Mouse (Mus musculus) ES-E14 (cell line): ENCODE results near the gene 9930021J03Rik. TPM values are rescaled to one million over a fixed set of nuclear protein-coding genes. Genes with fewer than 3 reads are reported as not detected.
A peak's percentile ranks its signal among the peaks of the same experiment; 100 is the strongest.

Experiments
- DNase-seq: peaks from one replicate; pipeline ENCODE4 v3.0.0-alpha.2; 2013; ENCODE audit warnings: low read depth, low spot score
- H3K27ac ChIP-seq: 2 replicates; pipeline ENCODE4 v1.5.1; 2012; ENCODE audit warnings: low read depth, mild to moderate bottlenecking, low read length, moderate library complexity, mixed read lengths; ENCODE audit not compliant: poor library complexity, insufficient read depth, severe bottlenecking
- H3K36me3 ChIP-seq: 2 replicates; pipeline ENCODE4 v1.6.1; 2012; ENCODE audit warnings: mild to moderate bottlenecking, low read length, moderate library complexity, mixed read lengths; ENCODE audit not compliant: control insufficient read depth, poor library complexity, insufficient read depth, severe bottlenecking
- H3K4me1 ChIP-seq, 2 experiments: fragments of 150-350 bp in 1 of 2; sonication (generic) in 1 of 2; 2 replicates each; pipeline ENCODE4 v1.6.1; 2012; ENCODE audit warnings: low read length in 2 of 2, mild to moderate bottlenecking in 1 of 2, mixed read lengths in 1 of 2; ENCODE audit not compliant: control insufficient read depth in 2 of 2, insufficient read depth in 2 of 2, poor library complexity in 1 of 2
- H3K4me3 ChIP-seq, 2 experiments: fragments of 150-350 bp in 1 of 2; sonication (generic) in 1 of 2; 2 replicates each; pipeline ENCODE4 v1.5.1; 2012; ENCODE audit warnings: low read length in 2 of 2, low read depth in 1 of 2, mild to moderate bottlenecking in 1 of 2, mixed read lengths in 1 of 2; ENCODE audit not compliant: insufficient read depth in 1 of 2, poor library complexity in 1 of 2, severe bottlenecking in 1 of 2
- H3K9ac ChIP-seq: 2 replicates; pipeline ENCODE4 v1.6.1; 2012; ENCODE audit warnings: low read depth, mild to moderate bottlenecking, low read length, mixed read lengths; ENCODE audit not compliant: poor library complexity, insufficient read depth, severe bottlenecking
- H3K9me3 ChIP-seq: fragments of 150-350 bp; sonication (generic); 2 replicates; pipeline ENCODE4 v1.6.1; 2012; ENCODE audit warnings: low read depth, mild to moderate bottlenecking, low read length; ENCODE audit not compliant: control insufficient read depth, insufficient read depth
- CHD2 ChIP-seq: IDR thresholded peaks from 2 replicates; pipeline ENCODE4 v1.6.1; 2014; ENCODE audit warnings: mild to moderate bottlenecking, low read depth, low read length, inconsistent platforms
- HCFC1 ChIP-seq: IDR thresholded peaks from 2 replicates; pipeline ENCODE4 v1.6.1; 2012; ENCODE audit warnings: low read length, inconsistent platforms, borderline replicate concordance; ENCODE audit not compliant: insufficient read depth
- MAFK ChIP-seq: IDR thresholded peaks from 2 replicates; pipeline ENCODE4 v1.6.1; 2014; ENCODE audit warnings: mild to moderate bottlenecking, low read depth, low read length, inconsistent platforms; ENCODE audit not compliant: insufficient read depth
- ZC3H11A ChIP-seq: IDR thresholded peaks from 2 replicates; pipeline ENCODE4 v1.6.1; 2012; ENCODE audit warnings: low read depth, mild to moderate bottlenecking, inconsistent platforms, low read length, borderline replicate concordance
- ZNF384 ChIP-seq: IDR thresholded peaks from 2 replicates; pipeline ENCODE4 v1.6.1; 2012; ENCODE audit warnings: low read depth, low read length, inconsistent platforms
- in situ Hi-C, 2 experiments: fragments of 600-800 bp; cut with MboI; formaldehyde crosslinking; loops; one replicate each; pipeline ENCODE4 v1.15.1; 2025; ENCODE audit warnings: low sequenced_read_pairs in 2 of 2, inconsistent platforms in 1 of 2; ENCODE audit not compliant: unreplicated experiment in 2 of 2
- total RNA-seq: library from RNA; depleted of rRNA; stranded (reverse); fragments of 300-350 nt; gene quantifications from 2 replicates; pipeline ENCODE4 v1.2.3, GENCODE M21; 2012

The 9930021J03Rik gene
- total RNA-seq, 1 experiment, result 15.3 TPM

DNA sequence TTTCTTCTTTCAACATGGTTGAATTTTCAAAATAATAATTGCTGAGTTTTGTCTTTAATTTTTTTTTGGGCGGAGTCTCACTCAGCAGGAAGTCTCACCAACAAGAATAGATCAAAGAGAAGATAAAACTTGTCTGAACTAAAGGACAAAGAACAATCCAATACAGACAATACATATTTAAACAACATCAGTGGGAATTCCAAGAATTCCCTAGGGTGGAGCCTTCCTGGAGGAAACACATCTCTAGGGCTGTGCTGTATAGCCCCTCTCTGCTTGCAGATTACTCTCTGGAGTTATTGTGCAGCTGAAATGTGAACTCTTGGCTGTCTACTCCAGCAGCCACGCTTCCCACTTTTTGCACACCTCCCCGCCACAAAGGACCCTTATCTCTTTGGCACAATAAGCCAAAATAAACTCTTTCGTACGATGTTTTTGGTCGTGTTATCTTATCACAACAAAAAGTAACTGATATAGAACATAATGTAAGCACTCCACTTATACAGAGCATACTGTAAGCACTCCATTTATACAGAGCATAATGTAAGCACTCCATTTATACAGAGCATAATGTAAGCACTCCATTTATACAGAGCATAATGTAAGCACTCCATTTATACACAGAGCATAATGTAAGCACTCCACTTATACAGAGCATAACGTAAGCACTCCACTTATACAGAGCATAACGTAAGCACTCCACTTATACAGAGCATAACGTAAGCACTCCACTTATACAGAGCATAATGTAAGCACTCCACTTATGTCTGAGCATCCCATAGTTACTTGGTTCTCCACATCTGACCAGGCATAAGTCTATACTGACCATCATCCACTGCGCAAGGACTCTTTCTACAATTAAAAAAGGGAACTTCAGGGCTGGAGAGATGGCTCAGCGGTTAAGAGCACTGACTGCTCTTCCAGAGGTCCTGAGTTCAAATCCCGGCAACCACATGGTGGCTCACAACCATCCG is 125.3 kb downstream of the 9930021J03Rik start:
- peaks cover 0 to 1% of the 10 kb centered on the region in 2 experiments; a peak in 2 of 4 replicates for H3K4me1 ChIP-seq
- DNase-seq, result no peak
- no peak overlapping the region for H3K4me3 ChIP-seq
- in situ Hi-C loops, result no loop called here
- TF ChIP-seq HCFC1 (no peak), CHD2 (no peak), ZNF384 (no peak), MAFK (no peak), ZC3H11A (no peak)
- 0 out of 2 replicates have a peak, but pooled peaks cover 4% of the 10 kb centered on the region for H3K9me3 ChIP-seq
- no peak overlapping the region for H3K27ac ChIP-seq
- H3K36me3 ChIP-seq, result no peaks in the 10 kb centered on the region
- H3K9ac ChIP-seq, result no peak overlapping the region

DNA sequence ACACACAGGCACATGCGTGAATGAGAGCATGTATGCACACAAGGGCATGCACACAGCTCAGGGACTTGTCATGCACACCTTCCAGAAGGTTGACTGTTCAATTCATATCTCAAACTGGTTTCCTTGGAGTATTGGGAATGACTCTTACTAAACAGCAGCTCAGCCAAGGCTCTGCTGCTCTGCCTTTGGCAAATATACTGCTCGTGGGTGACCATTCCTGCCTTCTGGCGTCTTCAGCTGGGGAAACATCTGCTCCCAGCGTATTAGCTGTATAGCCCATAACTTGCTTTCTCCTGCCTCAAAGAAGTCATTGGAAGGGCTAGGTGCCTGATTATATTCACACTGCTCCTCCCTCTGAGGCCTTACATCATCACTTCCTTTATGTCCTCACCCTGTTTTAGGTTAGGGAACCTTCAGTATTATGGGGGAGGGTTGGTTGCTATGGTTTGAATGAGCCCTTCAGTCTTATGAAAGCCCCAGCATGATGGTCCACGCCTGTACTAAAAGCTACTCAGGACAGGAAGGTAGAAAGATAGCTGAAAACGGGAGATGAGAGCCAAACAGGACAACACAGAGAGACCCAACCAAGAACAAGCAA is 127.5 kb downstream of the 9930021J03Rik start:
- H3K36me3 ChIP-seq, result no peaks in the 10 kb centered on the region
- H3K4me1 ChIP-seq, result peaks cover 0 to 5% of the 10 kb centered on the region in 2 experiments; a peak in 2 of 4 replicates
- TF ChIP-seq ZC3H11A, result no peak
- no peak for TF ChIP-seq HCFC1
- TF ChIP-seq CHD2, result no peak
- TF ChIP-seq MAFK, result no peak
- no peak for TF ChIP-seq ZNF384
- DNase-seq, result no peak
- no peak overlapping the region for H3K4me3 ChIP-seq
- in situ Hi-C loops, result no loop called here
- no peak overlapping the region for H3K27ac ChIP-seq
- no peak overlapping the region for H3K9ac ChIP-seq
- H3K9me3 ChIP-seq, result no peaks in the 10 kb centered on the region

- no peak for DNase-seq
- Histone ChIP-seq H3K4me3 (no peak overlapping the region), H3K36me3 (no peaks in the 10 kb centered on the region), H3K4me1 (peaks cover 0 to 11% of the 10 kb centered on the region in 2 experiments; a peak in 2 of 4 replicates), H3K9ac (no peak overlapping the region), H3K27ac (no peak overlapping the region), H3K9me3 (no peaks in the 10 kb centered on the region)
- in situ Hi-C loops, result no loop called here
- peak; percentile 58; the same call in 1 of the 2 replicates for TF ChIP-seq ZNF384
- TF ChIP-seq HCFC1, result no peak
These were observed 129.2 kb downstream of the 9930021J03Rik start for GRCm38 (mm10) chr19:29676479-29677193.

- Histone ChIP-seq H3K4me1 (peaks cover 0 to 11% of the 10 kb centered on the region in 2 experiments; a peak in 2 of 4 replicates), H3K36me3 (no peaks in the 10 kb centered on the region)
These were observed 130.2 kb downstream of the 9930021J03Rik start for GRCm38 (mm10) chr19:29675562-29676078.

More at GRCm38 (mm10) chr19:29675562-29676078, 130.2 kb downstream of the 9930021J03Rik start:
- no peak overlapping the region for H3K4me3 ChIP-seq
- H3K9me3 ChIP-seq, result no peaks in the 10 kb centered on the region
- no peak for DNase-seq
- H3K27ac ChIP-seq, result no peak overlapping the region
- TF ChIP-seq CHD2 (no peak), MAFK (no peak), ZC3H11A (no peak), HCFC1 (no peak), ZNF384 (no peak)
- in situ Hi-C loops, result no loop called here
- H3K9ac ChIP-seq, result no peak overlapping the region
